Mouse (Mus musculus) skeletal muscle tissue, adult 2 months (tissue): ENCODE results near the gene Galp.
"Not testable (repeated sequence)": the region's sequence is repeated elsewhere in the genome, so short reads cannot be mapped to it uniquely, and the experiment has no call there.

ENCODE experiments used
- DNase-seq: peaks from one replicate; pipeline ENCODE4 v3.0.0-alpha.2; 2012; ENCODE audit warnings: low read depth, low spot score

Gene Galp

GRCm38 (mm10) chr7:6174365-6174987 lies 22.4 kb upstream of the Galp start:
- DNase-seq: not testable (repeated sequence)

GRCm38 (mm10) chr7:6179013-6179412 lies 17.9 kb upstream of the Galp start:
- DNase-seq: no peak

- no peak for DNase-seq
These were observed 14.0 kb upstream of the Galp start for GRCm38 (mm10) chr7:6182882-6183281.

- DNase-seq: no peak
These were observed 13.1 kb upstream of the Galp start for GRCm38 (mm10) chr7:6183802-6184201.

GRCm38 (mm10) chr7:6184521-6184920 lies 12.4 kb upstream of the Galp start:
- DNase-seq: peak; percentile 50

- DNase-seq: no peak
These were observed 11.5 kb upstream of the Galp start for GRCm38 (mm10) chr7:6185391-6185790.

- no peak for DNase-seq
These were observed 10.7 kb upstream of the Galp start for GRCm38 (mm10) chr7:6186176-6186575.

- DNase-seq: no peak
These were observed 10.1 kb upstream of the Galp start for GRCm38 (mm10) chr7:6186756-6187155.

GRCm38 (mm10) chr7:6189542-6189941 lies 7.3 kb upstream of the Galp start:
- no peak for DNase-seq

- DNase-seq: peak; percentile 53
These were observed 5.5 kb upstream of the Galp start for GRCm38 (mm10) chr7:6191376-6191775.

- DNase-seq: peak; percentile 14
These were observed 2.8 kb upstream of the Galp start for GRCm38 (mm10) chr7:6194129-6194528.

- DNase-seq: no peak
These were observed 1.1 kb upstream of the Galp start for GRCm38 (mm10) chr7:6195777-6196176.

GRCm38 (mm10) chr7:6204200-6204599 lies 7.3 kb downstream of the Galp start:
- DNase-seq: no peak

GRCm38 (mm10) chr7:6213144-6213543 lies 16.3 kb downstream of the Galp start:
- no peak for DNase-seq

- DNase-seq: not testable (repeated sequence)
These were observed 17.8 kb downstream of the Galp start for GRCm38 (mm10) chr7:6214691-6215090.

GRCm38 (mm10) chr7:6220147-6220546 lies 23.3 kb downstream of the Galp start:
- DNase-seq: no peak

- no peak for DNase-seq
These were observed 25.1 kb downstream of the Galp start, which contains the start of gene Zscan5b for GRCm38 (mm10) chr7:6221978-6222377. Zscan5b (plus strand) TSS chr7:6222278.

- not testable (repeated sequence) for DNase-seq
These were observed 31.6 kb downstream of the Galp start for GRCm38 (mm10) chr7:6228491-6228890.

GRCm38 (mm10) chr7:6239787-6240186 lies 42.9 kb downstream of the Galp start:
- no peak for DNase-seq

- DNase-seq: peak; percentile 3
These were observed 44.0 kb downstream of the Galp start for GRCm38 (mm10) chr7:6240841-6241425.

GRCm38 (mm10) chr7:6244361-6245292 lies 47.7 kb downstream of the Galp start:
- DNase-seq: no peak

- DNase-seq: no peak
These were observed 55.5 kb downstream of the Galp start, which contains the start of gene Epp13 for GRCm38 (mm10) chr7:6252410-6252809. Epp13 (plus strand) TSS chr7:6252710.
